Mouse (Mus musculus) limb, embryonic 13.5 days (tissue): ENCODE data around the gene Gm11569. TPM values are rescaled to one million over a fixed set of nuclear protein-coding genes. Genes with fewer than 3 reads are reported as not detected.

Experiments used
- ATAC-seq: fragments of 200-750 bp; cut with Nextera tagmentation; 2 replicates; pipeline ENCODE4 v1.8.0; 2017; ENCODE audit warnings: low read depth, moderate number of reproducible peaks, moderate TSS enrichment; ENCODE audit not compliant: low FRiP score
- H3K27ac ChIP-seq: fragments of 300-500 bp; sonication (generic); 2 replicates; pipeline ENCODE4 v1.5.1; 2015; ENCODE audit warnings: inconsistent platforms, mild to moderate bottlenecking, moderate library complexity
- H3K27me3 ChIP-seq: fragments of 300-500 bp; sonication (generic); 2 replicates; pipeline ENCODE4 v1.6.1; 2015; ENCODE audit warnings: mild to moderate bottlenecking, inconsistent platforms
- H3K36me3 ChIP-seq: fragments of 300-500 bp; sonication (generic); 2 replicates; pipeline ENCODE4 v1.6.1; 2015; ENCODE audit warnings: inconsistent platforms, mild to moderate bottlenecking, moderate library complexity
- H3K4me1 ChIP-seq: fragments of 300-500 bp; sonication (generic); 2 replicates; pipeline ENCODE4 v1.6.1; 2015; ENCODE audit warnings: inconsistent platforms
- H3K4me2 ChIP-seq: fragments of 300-500 bp; sonication (generic); replicated peaks from 2 replicates; pipeline ENCODE4 v1.6.1; 2015; ENCODE audit warnings: inconsistent platforms, mild to moderate bottlenecking, moderate library complexity
- H3K4me3 ChIP-seq: fragments of 300-500 bp; sonication (generic); 2 replicates; pipeline ENCODE4 v1.5.1; 2015; ENCODE audit warnings: moderate library complexity, mild to moderate bottlenecking, inconsistent platforms
- H3K9ac ChIP-seq: fragments of 300-500 bp; sonication (generic); 2 replicates; pipeline ENCODE4 v1.6.1; 2015; ENCODE audit warnings: mild to moderate bottlenecking, inconsistent platforms
- H3K9me3 ChIP-seq: fragments of 300-500 bp; sonication (generic); 2 replicates; pipeline ENCODE4 v1.6.1; 2016; ENCODE audit warnings: inconsistent platforms
- WGBS: fragments of 180-500 bp; shearing (Covaris S2); methylation state at CpG from one replicate; pipeline ENCODE4 v1.1.7; 2015; 5-methylcytosine and 5-hydroxymethylcytosine counted together
- polyA plus RNA-seq: library from polyadenylated mRNA; unstranded; fragments of >200 nt; fragmentation: Nextera tagmentation; extraction: Ambion mirVana; gene quantifications from 2 replicates; pipeline ENCODE4 v1.2.1, GENCODE M21; 2015

Gm11569 gene
- polyA plus RNA-seq, 1 experiment from 2014 or later = not detected

DNA sequence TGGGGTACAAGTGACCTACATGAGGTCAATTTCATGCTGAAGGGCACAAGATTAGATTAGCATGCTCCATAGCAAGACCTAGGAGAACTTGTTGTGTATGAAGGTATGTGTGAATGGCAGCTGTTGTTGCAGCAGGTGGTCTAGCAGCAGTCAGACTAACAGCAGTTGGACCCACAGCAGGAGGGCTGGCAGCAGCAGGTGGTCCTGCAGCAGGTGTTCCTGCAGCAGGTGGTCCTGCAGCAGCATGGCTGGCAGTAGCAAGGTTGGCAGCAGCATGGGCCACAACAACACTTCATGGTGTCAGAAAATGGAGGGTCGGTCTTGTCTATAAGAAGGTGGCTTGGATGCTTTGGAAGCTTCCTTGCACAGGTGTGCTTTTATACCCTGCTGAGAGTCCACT, 39.9 kb downstream of the Gm11569 start:
- Histone ChIP-seq H3K4me2 (no peak overlapping the region), H3K36me3 (no peaks in the 10 kb centered on the region), H3K27ac (no peak overlapping the region), H3K4me1 (no peaks in the 10 kb centered on the region), H3K27me3 (no peaks in the 10 kb centered on the region), H3K9ac (no peak overlapping the region), H3K9me3 (0 out of 2 replicates have a peak, but pooled peaks cover 7% of the 10 kb centered on the region), H3K4me3 (no peak overlapping the region)
- no peak for ATAC-seq
- WGBS = 88% methylated on average over 1 of the region's 1 CpGs

Other genes starting within 250 kb of the Gm11569 start
- gene Krtap3-3, start 248.1 kb downstream of the Gm11569 start, polyA plus RNA-seq = not detected in 2 replicates
- gene Krtap3-2, start 242.1 kb downstream of the Gm11569 start, polyA plus RNA-seq = not detected in 2 replicates
- not detected in 2 replicates for gene Gm11939, start 239.5 kb downstream of the Gm11569 start, polyA plus RNA-seq
- not detected in 2 replicates for gene Krtap3-1, start 232.3 kb downstream of the Gm11569 start, polyA plus RNA-seq
- gene Krtap1-5, start 217.9 kb downstream of the Gm11569 start, polyA plus RNA-seq = not detected in 2 replicates
- not detected in 2 replicates for gene Krtap1-4, start 215.3 kb downstream of the Gm11569 start, polyA plus RNA-seq
- not detected in 2 replicates for gene Krtap1-3, start 207.6 kb downstream of the Gm11569 start, polyA plus RNA-seq
- gene Krtap9-3, start 200.8 kb downstream of the Gm11569 start, polyA plus RNA-seq = not detected in 2 replicates
- not detected in 2 replicates for gene Gm11938, start 195.6 kb downstream of the Gm11569 start, polyA plus RNA-seq
- gene Gm11937, start 188.7 kb downstream of the Gm11569 start, polyA plus RNA-seq = not detected in 2 replicates
- not detected in 2 replicates for gene Krtap2-4, start 184.1 kb downstream of the Gm11569 start, polyA plus RNA-seq
- not detected in 2 replicates for gene Gm11562, start 178.5 kb downstream of the Gm11569 start, polyA plus RNA-seq
- not detected in 2 replicates for gene Krtap4-1, start 170.7 kb downstream of the Gm11569 start, polyA plus RNA-seq
- not detected in 2 replicates for gene Krtap4-2, start 163.8 kb downstream of the Gm11569 start, polyA plus RNA-seq
- not detected in 2 replicates for gene Krtap4-7, start 154.8 kb downstream of the Gm11569 start, polyA plus RNA-seq
- gene Gm11555, start 148.7 kb downstream of the Gm11569 start, polyA plus RNA-seq = not detected in 2 replicates
- gene Gm11563, start 140.0 kb downstream of the Gm11569 start, polyA plus RNA-seq = not detected in 2 replicates
- not detected in 2 replicates for gene Krtap4-6, start 133.0 kb downstream of the Gm11569 start, polyA plus RNA-seq
- gene Gm14190, start 108.2 kb downstream of the Gm11569 start, polyA plus RNA-seq = not detected in 2 replicates
- not detected in 2 replicates for gene Gm14180, start 64.6 kb downstream of the Gm11569 start, polyA plus RNA-seq
- gene Gm11595, start 26.0 kb downstream of the Gm11569 start, polyA plus RNA-seq = not detected in 2 replicates
- gene Krtap4-8, start 18.2 kb downstream of the Gm11569 start, polyA plus RNA-seq = not detected in 2 replicates
- gene Krtap4-9, start 13.7 kb downstream of the Gm11569 start, polyA plus RNA-seq = not detected in 2 replicates
- not detected in 2 replicates for gene Gm11596, start 5.5 kb downstream of the Gm11569 start, polyA plus RNA-seq
- not detected in 2 replicates for gene Gm11554, start 5.5 kb upstream of the Gm11569 start, polyA plus RNA-seq
- gene Krtap4-13, start 11.0 kb upstream of the Gm11569 start, polyA plus RNA-seq = not detected in 2 replicates
- gene Gm11564, start 16.7 kb upstream of the Gm11569 start, polyA plus RNA-seq = not detected in 2 replicates
- not detected in 2 replicates for gene 2300003K06Rik, start 39.1 kb upstream of the Gm11569 start, polyA plus RNA-seq
- not detected in 2 replicates for gene Krtap4-16, start 52.7 kb upstream of the Gm11569 start, polyA plus RNA-seq
- gene Gm11568, start 59.0 kb upstream of the Gm11569 start, polyA plus RNA-seq = not detected in 2 replicates
- not detected in 2 replicates for gene Gm11559, start 65.5 kb upstream of the Gm11569 start, polyA plus RNA-seq
- not detected in 2 replicates for gene Krtap9-1, start 74.5 kb upstream of the Gm11569 start, polyA plus RNA-seq
- gene Gm11567, start 80.3 kb upstream of the Gm11569 start, polyA plus RNA-seq = not detected in 2 replicates
- not detected in 2 replicates for gene Krtap31-1, start 109.0 kb upstream of the Gm11569 start, polyA plus RNA-seq
- gene Gm11565, start 115.8 kb upstream of the Gm11569 start, polyA plus RNA-seq = not detected in 2 replicates
- gene Krtap31-2, start 137.4 kb upstream of the Gm11569 start, polyA plus RNA-seq = not detected in 2 replicates
- not detected in 2 replicates for gene Krtap9-5, start 149.5 kb upstream of the Gm11569 start, polyA plus RNA-seq
- not detected in 2 replicates for gene Krtap29-1, start 180.1 kb upstream of the Gm11569 start, polyA plus RNA-seq
- not detected in 2 replicates for gene Krtap16-1, start 187.7 kb upstream of the Gm11569 start, polyA plus RNA-seq
- 0.52 and 0.66 TPM in 2 replicates for gene Krtap17-1, start 195.1 kb upstream of the Gm11569 start, polyA plus RNA-seq
- gene Krt33a, start 217.3 kb upstream of the Gm11569 start, polyA plus RNA-seq = not detected in 2 replicates
- gene Krt33b, start 230.9 kb upstream of the Gm11569 start, polyA plus RNA-seq = 0.38 and 0.43 TPM in 2 replicates
- not detected in 2 replicates for gene Krt34, start 242.6 kb upstream of the Gm11569 start, polyA plus RNA-seq